Mouse (Mus musculus) heart, postnatal 0 days (tissue): ENCODE results near the gene Tti1.

Source experiments
- CTCF ChIP-seq: IDR thresholded peaks from 2 replicates; pipeline ENCODE4 v1.5.1; 2016; ENCODE audit warnings: antibody characterized with exemption, control low read depth, low read depth
- EP300 ChIP-seq: IDR thresholded peaks from 2 replicates; pipeline ENCODE4 v1.6.1; 2016; ENCODE audit warnings: antibody characterized with exemption, low read depth

- TF ChIP-seq CTCF: no peak
- TF ChIP-seq EP300: no peak
Measured at GRCm38 (mm10) chr2:158009373-158009772, 18.9 kb downstream of the Tti1 start.
